Mouse (Mus musculus) right cerebral cortex, postnatal 14 days (tissue): ENCODE results near the gene Gm3625.

Source experiments
- DNase-seq: peaks from one replicate; pipeline ENCODE4 v3.0.0; 2022

The Gm3625 gene

DNA sequence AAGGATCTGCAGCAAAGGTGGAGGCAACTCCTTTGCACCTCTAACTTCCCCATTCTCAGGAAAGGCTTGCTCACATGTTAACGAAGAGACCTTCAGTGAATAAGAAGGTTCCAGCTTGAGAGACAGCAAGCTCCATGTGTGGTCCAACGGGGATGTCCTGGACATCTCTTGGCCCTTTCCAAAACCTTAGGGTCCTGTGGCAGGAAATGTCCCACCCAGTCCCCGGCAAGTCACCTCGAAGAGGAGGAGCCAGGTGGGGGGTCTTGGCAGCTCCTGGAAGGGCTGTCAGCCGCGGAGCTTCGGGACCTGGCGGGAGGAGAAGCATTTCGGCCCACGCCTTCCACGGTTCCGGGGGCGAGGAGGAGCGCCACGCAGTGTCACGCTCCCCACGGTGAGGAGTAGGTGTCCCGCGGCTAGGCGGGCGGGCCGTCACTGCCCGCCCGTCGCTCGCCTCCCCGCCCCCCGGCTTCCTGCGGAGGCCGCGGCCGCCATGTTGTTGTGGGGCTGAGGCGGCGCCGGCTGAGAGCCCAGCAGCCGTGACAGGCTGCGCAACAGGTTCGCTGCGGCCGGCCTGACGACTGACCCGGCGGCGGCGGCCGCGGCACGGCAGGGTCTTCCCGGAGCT, at the start of gene Gm3625, which contains the start of gene Itsn2:
Gene Gm3625 (minus strand): TSS at position 387 of the 625 bp plus-strand sequence.
Gene Itsn2 (plus strand): TSS at position 98 of the 625 bp plus-strand sequence.
- DNase-seq = peak; percentile 70

DNA sequence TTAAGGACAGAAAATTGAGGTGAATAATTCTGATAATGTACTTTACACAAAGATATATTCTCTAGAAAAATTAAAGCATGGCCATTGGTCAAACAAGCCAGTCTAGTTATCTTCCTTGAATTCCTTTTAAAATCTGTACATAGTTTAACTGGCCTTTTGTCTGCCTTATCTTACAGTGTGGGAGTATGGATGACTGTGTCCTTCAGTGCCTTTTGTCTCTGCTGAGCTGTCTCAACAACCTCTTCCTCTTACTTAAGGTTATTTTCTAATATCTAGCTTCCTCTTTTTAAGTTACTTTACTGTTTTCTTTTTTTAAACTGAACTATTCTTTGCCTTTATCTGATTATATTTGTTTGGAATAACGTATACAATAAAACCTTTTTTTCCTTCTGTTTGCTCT, 48.0 kb upstream of the Gm3625 start:
- DNase-seq = no peak

DNA sequence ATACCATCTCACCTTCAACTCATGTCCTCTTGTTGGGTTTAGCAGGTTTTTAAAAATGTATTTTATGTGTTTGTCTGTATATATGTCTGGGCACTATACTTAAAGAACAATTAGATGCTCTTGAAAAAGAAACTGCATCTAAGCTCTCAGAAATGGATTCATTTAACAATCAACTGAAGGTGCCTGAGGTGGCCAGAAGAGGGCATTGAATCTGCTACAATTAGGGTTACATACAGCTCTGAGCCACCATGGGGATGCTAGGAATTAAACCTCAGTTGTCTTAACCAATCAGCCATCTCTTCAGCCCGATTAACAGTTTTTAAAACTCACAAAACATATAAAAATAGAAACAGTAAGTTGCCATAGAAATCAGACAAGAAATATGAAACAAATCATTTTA, 45.7 kb upstream of the Gm3625 start:
- DNase-seq = no peak

DNA sequence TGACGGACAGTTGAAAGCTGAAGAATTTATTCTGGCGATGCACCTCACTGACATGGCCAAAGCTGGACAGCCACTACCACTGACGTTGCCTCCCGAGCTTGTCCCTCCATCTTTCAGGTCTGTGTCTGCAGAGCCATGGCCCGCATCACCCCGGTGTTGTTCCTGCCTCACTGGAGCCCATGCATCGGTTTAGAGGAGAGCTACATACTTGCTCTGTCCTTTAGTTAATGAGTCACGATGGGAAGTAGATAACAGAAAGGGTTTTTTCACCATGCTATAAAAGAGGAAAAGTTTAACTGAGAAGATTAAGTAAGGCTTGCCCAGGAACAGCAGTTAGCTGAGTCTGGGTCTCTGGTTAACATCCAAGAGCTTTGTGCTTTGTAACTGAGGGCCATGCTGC, 40.2 kb upstream of the Gm3625 start:
- DNase-seq = no peak

GRCm38 (mm10) chr12:4624201-4624600, 31.5 kb upstream of the Gm3625 start:
- DNase-seq = no peak

DNA sequence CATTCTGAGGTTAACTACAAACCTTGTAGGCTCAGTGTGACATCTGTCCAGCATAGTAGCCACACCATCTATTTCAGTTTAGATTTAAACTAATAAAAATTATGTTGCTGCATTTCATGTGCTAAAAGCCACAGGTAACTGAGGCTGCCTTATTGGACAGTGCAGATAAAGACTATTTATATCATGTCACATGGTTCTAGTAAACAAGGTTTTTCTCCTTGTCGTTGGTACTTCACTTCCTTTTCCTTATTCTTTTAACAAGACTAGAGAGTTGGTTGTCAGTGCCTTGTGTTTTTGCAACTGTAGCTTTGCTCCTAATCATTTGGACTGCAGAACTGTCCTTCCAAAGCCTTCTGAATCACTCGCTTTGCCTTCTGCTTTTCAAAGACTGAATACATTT, 22.0 kb upstream of the Gm3625 start:
- DNase-seq = no peak

DNA sequence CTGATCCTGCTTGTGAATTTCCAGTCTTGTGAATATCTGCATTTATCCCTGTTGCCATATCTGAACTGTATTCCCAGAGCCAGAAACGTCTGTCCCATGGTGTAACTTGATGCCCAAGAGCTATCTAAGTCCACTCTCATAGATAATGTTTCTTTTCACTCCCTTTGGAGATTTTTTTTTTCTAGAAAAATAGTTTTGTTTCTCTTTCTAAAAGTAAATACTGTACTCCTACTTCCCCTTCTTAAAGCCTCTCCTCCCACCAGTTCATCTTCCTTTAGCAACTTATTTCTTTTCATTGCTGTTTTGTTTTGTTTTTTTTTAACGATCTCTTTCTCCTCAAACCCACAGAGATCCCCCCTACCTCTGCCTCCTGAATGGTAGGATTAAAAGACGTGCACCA, 13.9 kb upstream of the Gm3625 start:
- DNase-seq = no peak

DNA sequence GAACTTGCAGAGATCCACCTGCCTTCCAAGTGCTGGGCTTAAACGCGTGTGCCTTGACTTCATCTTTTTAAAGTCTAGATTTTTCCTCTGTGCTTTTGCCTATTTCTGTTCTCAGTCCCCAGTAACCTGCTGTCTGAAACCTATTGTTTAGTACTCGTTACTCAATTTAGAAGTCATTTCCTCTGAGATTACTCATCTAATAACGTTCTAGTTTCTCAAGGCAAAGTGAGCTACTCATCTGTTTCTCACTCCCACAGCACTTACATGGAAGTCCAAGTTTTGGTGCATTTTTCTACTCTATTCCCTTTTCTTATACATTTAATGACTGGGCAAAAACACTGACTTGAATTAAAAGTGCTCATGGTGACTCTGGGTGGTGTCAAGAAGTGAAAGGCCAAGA, 7.0 kb upstream of the Gm3625 start:
- DNase-seq = no peak

GRCm38 (mm10) chr12:4598666-4599428, 6.1 kb upstream of the Gm3625 start:
- no peak for DNase-seq

DNA sequence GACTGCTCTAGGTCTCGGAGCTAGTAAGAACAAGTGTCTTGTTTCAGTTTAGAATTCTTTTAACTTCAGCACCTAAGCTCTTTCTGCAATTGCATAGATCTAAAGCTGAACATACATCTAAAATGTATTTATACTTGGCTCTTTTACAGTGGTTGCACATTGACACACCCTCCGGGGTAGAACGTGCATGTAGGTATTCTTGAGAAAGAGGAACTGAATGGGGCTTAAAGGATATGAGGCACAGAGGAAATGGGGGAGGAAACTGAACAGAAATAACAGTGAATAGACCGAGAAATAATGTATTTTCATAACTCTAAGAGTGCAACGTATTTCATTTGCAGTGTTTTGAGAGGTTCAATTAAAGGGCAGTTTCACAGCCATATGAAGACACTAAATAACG, 2.3 kb upstream of the Gm3625 start:
- DNase-seq = no peak

DNA sequence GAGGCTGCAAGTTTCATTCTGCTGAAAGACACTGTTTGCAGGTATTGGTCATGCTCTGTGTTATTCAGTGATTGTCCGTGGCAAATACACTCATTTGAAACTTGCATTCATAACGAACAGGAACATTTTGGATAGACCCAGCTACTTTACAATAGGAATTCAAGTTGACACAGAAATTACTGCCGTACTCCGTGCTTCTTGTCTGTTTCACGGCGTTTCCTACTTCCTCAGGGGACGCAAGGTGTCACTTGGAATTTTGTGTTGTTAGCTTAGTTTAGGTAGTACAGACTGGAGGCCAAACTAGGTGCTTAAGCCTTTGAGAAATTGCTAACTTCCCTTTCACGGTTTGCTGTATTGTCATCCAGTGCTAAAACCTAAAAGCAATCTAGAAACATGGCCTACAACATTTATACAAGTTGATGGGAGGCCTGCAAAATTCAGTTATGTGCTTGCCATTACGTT, 1.2 kb upstream of the Gm3625 start:
- no peak for DNase-seq

- DNase-seq = peak; percentile 42
These were observed 621 bp upstream of the Gm3625 start for GRCm38 (mm10) chr12:4593166-4593929.

DNA sequence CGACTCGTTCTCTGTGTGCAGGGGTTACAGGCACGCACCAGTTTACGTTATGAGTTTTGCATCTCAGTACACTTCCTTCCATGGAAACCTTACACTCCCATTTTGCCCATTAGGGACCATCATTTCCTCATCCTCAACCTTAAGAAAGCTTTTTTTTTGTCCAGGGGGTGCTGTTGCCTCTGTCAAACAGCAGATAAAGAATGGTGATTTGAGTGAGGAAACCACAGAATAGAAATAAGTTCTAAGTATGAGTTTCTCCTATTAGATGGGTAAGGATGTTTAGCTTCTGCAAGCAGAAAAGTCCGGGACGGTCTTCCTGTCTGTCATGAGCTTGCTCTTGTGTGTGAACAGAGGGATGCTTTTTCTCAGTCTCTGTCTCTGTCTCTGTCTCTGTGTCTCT, 702 bp downstream of the Gm3625 start:
- DNase-seq = no peak

DNA sequence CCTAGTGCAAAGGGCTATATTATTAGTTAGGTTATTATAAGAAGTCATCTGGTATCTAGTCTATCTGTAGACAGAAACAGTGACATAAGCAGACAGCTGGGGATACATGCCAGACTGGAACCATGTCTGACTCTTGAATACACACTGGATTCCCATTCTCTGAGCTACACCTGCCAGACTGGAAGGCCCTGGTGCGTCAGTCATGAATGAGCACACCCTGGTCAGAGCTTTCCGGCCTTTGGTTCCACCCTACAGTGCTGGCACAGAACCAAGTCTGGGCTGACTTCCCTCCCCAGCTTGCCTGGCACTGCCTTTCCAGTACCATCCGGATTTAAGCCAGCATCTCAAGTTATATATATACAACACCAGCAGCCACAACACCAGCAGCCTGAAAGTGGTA, 4.1 kb downstream of the Gm3625 start:
- peak; percentile 36 for DNase-seq

DNA sequence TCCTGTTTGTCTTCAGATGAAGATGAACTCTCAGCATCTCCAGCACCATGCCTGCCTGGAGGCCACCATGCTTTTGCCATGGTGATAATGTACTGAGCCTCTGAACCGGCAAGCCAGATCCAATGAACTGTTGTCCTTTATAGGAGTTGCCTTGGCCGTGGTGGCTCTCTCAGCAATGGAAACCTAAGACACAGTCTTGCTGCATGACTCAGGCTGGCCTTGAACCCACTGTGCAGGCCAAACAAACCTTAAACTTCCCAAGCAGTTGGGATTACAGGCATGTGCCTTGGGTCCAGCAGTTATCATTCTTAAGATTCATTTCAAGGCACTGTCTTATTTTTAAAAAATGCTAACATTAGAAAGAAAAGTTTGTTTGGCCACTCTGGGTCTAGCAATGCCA, 4.9 kb downstream of the Gm3625 start:
- DNase-seq = no peak

DNA sequence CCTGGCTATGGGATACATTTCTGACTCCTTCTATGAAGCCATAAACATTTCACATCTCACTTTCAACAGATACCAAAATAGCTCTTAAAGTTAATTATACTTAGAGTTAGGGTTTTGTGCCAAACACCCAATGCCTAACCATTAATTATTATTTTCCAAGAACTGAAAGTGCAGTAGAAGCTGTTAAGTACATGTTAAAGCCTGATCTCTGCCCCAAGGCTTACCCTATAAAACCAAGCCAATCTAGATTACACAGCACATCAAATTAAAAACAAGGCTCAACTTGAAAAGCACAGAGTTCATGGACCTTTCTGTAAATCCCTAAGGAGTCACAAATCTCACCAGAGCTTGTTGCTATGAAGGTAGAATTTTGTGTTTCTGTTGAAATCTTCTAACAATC, 10.4 kb downstream of the Gm3625 start:
- no peak for DNase-seq

- no peak for DNase-seq
These were observed 18.7 kb downstream of the Gm3625 start for GRCm38 (mm10) chr12:4574065-4574464.

DNA sequence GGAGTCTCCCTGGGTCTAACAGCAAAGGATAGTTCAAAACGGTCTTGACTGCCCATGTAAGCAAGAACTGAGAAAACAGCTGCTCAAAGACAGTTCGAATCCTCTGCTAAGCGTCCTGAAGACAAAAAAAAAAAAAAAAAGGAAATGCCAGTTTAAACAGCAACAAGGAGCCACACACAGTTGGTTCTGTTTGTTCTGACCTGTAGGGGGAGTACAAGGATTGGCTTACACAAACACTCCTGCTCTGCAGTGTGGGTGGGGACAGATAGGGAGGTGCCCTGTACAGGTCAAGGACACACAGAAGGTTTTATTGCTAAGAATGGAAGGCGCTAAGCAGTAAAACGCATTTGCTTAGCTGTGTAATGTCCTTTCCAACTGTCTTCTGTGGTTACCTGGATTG, 20.9 kb downstream of the Gm3625 start:
- DNase-seq = no peak

DNA sequence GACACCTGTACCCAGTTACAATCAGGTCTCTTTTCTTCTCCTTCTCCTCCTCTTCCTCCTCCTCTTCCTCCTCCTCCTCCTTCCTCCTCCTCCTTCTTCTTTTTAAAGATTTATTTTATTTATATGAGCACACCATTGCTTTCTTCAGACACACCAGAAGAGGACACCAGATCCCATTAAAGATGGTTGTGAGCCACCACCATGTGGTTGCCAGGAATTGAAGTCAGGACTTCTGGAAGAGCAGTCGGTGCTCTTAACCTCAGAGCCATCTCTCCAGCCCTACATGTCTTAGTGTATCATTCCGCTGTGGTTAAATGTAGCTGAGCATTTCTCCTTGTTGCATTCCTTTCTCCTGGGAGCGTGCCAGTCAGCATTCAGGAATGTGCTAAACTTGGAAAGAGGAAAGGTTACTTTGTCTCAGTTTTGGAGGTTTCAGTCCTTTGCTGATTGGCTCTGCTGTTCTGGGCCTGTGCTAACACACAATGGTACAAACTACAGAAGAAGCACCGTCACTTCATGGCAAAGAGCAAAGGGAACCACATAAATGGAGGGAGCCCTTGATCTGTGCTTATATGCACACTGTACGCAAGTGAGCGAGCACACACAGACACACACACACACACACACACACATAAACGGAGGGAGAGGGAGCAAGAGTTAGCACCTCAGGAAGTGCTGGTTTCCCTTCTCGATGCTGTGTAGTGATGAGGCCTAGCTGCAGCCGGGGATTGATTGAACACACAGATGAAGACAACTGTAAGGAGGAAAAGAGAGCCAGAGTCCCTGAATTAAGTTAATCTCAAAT, 34.0 kb downstream of the Gm3625 start:
- DNase-seq = no peak

- DNase-seq = no peak
These were observed 34.7 kb downstream of the Gm3625 start for GRCm38 (mm10) chr12:4558013-4558412.

DNA sequence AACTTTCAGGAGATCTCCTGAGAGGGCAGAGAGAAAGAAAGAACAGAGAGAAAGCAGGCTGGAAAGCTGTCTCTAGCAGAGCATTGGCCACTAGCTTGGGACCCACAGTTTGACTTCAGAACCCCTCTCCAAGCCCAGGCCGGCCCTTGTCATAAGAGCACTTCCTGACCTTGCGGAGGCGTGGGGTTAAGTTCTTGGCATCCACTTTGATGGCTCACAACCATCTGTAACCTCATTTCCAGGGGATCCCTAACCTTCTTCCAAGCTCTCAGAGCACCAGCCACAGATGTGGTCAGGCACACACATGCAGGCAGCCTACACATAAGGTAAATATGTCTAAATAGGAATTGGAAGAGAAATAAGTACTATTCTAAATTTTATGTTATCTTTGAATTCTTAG, 35.3 kb downstream of the Gm3625 start:
- no peak for DNase-seq

GRCm38 (mm10) chr12:4556891-4557290, 35.8 kb downstream of the Gm3625 start:
- DNase-seq = no peak

- no peak for DNase-seq
These were observed 37.3 kb downstream of the Gm3625 start for GRCm38 (mm10) chr12:4555451-4555850.
